Mouse (Mus musculus): ENCODE measurements at regions not wholly inside any gene's neighbourhood (a gene's known extent, or its start where the extent isn't known, plus 50 kb on each side); places are given as distances from the start of the nearest gene placed in this dataset.

- ATAC-seq (replicated peaks; ENCODE audit: poor library complexity, severe bottlenecking), result peak; percentile 81
Observed at GRCm38 (mm10) chr13:115162689-115163413, 61.1 kb upstream of the Itga1 start.

GRCm38 (mm10) chr13:115159386-115159785 lies 57.6 kb upstream of the Itga1 start:
- no peak for ATAC-seq (replicated peaks; ENCODE audit: poor library complexity, severe bottlenecking)

All from granulocyte monocyte progenitor cell, adult 5-6 weeks (primary cell).